Mouse (Mus musculus) layer of hippocampus, adult 11-12 months (tissue): ENCODE measurements around the gene Zfp622.

Experiments
- DNase-seq: peaks from one replicate; pipeline ENCODE4 v3.0.0; 2022; ENCODE audit warnings: low spot score

Zfp622 gene

DNA sequence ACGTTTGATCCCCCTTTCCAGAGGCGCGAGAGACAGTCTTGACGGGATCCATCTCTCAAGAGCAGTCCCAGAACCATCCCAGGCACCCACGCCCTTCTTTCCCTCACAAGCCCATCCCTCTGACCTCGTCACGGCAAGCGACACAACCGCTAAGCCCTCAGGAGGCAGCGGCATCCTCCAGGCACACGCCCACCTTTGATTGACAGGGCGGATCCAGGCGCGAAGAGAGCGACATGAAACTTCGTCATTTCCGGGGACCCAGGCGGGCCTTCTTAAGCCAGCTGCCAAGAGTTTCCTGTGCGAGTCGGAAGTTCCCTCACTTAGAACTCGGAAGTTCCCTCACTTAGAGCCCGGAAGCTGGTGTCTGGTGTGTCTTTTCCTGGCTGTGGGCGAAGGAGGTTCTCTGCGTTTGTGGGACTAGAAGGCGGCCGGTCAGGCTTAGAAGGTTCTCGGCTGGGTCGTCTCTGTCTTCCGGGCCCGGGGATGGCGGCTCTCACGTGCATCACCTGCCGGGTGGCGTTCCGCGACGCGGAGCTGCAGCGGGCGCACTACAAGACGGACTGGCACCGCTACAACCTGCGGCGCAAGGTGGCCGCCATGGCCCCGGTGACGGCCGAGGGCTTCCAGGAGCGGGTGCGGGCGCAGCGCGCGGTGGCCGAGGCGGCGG, at the start of gene Zfp622:
TSS of gene Zfp622 (plus strand) at position 300 of the 667 bp plus-strand sequence.
- peak; percentile 96 for DNase-seq

DNA sequence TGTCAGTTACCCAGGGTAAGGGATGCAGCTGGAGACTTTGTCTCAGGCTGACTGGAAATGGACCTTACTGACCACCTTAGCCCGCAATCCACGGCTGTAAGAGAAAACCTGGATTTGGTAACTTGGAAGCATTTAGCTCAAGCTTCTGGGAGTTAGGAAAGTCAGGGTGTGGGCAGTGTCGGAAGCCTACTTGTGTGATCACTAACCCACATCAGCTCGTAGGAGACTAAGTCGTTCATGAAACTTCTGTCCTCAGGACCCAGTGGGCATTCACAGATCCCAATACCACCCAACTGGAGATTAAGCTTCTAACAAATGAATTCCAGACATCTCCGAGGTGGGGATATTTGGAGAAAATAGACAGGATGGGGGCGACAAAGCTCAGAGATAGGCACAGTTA, 49.8 kb upstream of the Zfp622 start:
- no peak for DNase-seq

DNA sequence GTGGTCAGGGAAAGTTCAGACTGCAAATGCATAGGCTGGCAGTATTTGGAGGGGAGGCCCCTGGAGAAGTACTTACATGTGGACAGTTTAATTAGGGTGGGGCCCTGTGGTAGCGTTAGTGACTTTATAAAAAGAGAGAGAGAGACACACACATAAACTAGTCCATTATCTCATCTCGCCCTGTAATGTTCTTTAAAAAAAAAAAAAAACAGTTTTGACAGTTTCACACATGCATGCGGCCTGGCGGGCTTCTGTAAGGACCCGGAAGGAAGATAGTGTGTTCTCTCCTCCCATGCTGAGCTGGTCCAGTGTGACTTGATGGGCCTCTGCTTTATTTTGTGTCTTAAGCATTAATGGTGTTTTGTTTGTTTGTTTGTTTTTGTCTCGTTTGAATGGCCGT, 45.7 kb upstream of the Zfp622 start:
- DNase-seq = no peak

DNA sequence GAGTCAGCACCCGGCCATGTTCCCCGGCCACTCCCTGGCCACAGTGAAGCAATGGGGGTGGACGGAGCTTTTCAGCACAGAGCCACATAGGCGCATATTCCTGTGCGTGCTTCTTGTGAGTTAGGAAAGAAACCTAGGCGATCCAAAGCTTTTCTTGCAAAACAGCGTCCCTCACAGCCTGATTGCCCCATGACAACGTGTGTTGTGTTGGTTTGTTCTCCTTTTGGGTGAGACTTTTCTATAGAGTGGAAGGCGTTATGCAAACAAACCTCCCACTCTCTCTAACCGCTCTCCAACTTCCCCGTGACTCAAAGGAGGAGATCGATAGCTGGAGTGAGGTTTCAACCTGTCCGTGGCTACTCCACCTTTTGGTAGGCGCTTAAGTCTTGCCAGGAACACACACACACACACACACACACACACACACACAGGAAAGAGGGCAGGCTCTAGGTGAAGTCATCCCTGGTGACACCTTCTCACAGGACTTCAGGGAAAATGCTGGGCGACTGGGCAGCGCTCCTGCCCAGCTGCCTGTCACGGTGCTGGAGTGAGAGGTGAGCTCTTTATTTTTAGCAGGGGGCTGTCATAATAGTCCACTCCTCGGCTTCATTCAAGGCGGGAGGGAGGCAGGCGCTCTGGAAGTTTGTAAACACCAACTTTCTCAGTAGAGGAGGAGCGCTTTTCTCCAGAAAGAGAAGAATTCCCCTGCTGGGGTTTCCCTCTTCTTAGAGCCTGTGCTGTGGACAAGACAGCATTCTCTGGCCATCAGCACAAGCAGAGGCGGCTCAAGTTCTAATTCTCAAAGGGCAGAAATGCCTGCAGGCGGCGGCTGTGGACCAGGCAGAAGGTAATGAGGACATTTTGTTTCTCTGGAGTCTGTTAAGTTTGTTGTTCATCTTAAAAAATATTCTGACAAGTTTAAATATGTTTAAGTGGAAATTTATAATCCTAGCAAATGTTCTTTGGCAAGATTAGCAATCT, 43.5 kb upstream of the Zfp622 start:
- no peak for DNase-seq

DNA sequence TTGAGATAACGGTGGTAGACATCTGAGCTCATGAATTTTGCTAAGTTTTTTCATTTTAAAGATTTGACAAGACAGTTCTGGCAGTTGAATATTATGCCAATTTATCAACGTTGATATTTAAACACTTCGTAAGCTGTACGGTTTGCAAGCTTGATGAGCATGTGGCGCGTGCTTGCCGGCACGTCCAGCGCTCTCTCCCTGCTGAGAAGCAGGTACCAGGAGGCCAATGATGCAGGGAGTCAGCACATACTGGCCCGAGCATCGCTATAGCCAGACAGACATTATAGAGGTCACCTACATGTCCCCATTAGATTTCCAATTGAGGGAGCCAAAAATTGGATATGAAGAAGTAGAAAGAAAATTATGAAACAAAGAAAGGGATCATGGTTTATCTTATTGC, 42.7 kb upstream of the Zfp622 start:
- no peak for DNase-seq

GRCm38 (mm10) chr15:25942415-25942814, 41.8 kb upstream of the Zfp622 start:
- no peak for DNase-seq

DNA sequence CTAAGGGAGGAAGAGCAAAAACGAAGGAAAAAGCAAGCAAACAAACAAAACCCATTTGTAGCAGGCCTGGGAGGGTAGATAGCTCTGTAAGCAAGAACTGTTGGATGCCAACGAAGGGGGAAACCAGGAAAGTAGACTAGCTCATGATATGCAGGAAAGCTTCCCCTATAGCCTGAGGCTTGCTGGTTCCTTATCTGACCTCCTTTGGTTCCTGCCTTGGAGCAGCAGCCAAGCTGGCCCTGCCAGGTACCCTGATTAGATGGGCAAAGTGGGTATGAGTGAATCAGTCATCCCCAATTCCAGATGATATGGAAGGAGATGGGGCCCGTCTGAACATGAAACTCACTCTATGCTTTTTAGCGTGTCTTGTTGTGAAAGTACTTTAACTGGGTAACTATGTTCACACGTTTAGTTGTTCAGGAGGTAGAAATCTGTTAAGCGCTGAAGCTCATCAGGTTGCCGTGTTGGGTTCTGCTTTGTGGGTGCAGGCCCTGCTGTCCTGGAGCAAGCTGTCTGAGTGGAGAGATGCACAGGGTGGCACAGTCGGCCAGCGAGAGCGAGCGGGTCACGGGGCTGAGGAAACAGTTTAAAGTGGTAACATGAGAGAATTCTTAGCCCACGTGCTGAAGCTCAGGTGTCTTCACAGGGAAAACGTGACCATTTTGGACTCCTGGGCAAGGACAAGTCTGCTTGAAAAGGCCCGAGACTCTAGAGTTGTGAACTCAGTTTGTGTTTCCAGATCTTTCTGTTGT, 40.6 kb upstream of the Zfp622 start:
- DNase-seq = no peak

GRCm38 (mm10) chr15:25945224-25945623, 38.9 kb upstream of the Zfp622 start:
- no peak for DNase-seq

GRCm38 (mm10) chr15:25946482-25946881, 37.7 kb upstream of the Zfp622 start:
- no peak for DNase-seq

GRCm38 (mm10) chr15:25947383-25947782, 36.8 kb upstream of the Zfp622 start:
- no peak for DNase-seq

- no peak for DNase-seq
Observed at GRCm38 (mm10) chr15:25948257-25949223, 35.6 kb upstream of the Zfp622 start.

- DNase-seq = no peak
Observed at GRCm38 (mm10) chr15:25949696-25950095, 34.5 kb upstream of the Zfp622 start.

DNA sequence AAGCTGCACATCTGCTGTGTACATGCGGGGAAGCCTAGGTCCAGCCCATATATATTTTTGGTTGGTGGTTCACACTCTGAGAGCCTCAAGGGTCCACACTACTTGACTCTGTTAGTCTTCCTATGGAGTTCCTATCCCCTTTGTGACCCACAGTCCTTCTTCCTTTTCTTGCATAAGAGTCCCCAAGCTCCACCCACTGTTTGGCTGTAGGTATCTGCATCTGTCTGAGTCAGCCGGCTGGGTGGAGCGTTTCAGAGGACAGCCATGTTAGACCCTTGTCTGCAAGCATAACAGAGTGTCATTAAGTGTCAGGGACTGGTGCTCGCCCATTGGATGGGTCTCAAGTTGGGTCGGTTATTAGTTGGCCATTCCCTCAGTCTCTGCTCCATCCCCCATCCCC, 33.6 kb upstream of the Zfp622 start:
- DNase-seq = no peak

DNA sequence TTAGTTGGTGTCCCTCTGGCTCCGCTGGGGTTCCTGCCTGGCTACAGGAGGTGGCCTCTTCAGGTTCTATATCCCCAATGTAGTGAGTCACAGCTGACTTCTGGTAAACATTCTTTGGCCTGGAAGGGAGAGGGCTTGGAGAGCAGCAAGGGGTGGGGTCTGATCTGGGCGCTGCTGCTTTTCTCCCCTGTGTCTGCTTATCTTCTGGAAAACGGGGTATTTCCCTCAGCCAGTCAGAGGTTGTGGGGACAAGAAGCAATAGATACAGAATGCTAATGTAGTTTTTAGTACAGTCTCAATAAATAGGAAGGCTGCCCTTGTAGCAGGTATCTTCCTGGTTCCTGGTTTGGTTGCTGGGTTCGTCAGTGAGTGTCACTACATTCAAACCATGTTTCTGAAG, 33.1 kb upstream of the Zfp622 start:
- DNase-seq = no peak

GRCm38 (mm10) chr15:25956001-25956400, 28.2 kb upstream of the Zfp622 start:
- no peak for DNase-seq

GRCm38 (mm10) chr15:25956422-25957117, 27.6 kb upstream of the Zfp622 start:
- DNase-seq = no peak

DNA sequence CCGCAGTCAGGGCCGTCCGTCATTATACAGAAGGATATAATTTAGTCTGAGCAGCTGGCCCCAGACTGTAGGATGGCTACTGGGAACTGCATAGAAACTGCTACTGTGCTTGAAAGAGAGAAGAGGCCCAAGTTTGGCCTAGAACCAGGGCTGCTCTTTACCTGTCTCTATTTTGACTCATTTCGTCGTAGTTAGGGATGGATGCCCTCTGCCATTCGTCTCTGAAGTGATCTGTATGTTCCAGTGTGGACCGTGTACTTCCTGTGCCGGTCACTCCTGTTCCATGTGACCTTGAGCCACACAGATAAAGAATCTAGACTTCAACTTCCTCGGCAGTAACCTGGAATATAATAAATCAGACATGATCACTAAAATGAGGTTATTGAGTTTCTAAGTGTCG, 26.5 kb upstream of the Zfp622 start:
- no peak for DNase-seq

GRCm38 (mm10) chr15:25959375-25959774, 24.8 kb upstream of the Zfp622 start:
- no peak for DNase-seq

GRCm38 (mm10) chr15:25960231-25960630, 23.9 kb upstream of the Zfp622 start:
- no peak for DNase-seq

DNA sequence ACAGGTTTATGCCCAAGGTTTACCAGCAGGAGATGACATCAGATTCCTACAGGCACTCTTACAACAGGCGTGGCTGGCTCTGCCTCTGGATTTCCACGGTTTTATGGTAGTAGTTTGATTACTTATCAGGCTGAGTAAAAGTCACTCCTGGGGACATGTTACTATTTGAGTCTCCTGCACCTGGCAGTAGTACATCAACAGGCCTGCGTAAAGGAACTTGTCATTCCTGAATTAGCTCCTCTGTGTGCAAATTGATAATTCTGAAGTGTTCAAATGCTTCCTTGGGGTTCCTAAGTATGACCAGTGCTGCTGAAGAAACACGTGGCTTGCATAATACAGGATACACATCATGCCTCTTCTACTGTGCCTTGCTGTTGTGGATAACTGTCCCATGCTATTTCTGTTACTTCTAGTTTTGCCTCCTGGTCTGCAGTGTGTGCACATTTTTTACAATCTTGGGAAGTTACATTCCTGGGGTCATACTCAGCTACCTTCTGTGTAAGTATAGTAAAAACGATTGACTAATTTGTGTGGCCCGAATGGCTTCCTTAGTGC, 17.9 kb upstream of the Zfp622 start:
- no peak for DNase-seq
